Mouse (Mus musculus): Measurements from ENCODE around the gene St3gal3. TPM values are rescaled to one million over a fixed set of nuclear protein-coding genes. Genes with fewer than 3 reads are reported as not detected.

Gene St3gal3
- polyA plus RNA-seq, 1 experiment from 2014 or later: 5.9 TPM

- Histone ChIP-seq H3K27ac (no peak overlapping the region), H3K36me3 (replicated peaks) (peaks cover 6% of the 10 kb centered on the region; the same call in 1 of the 2 replicates), H3K27me3 (ENCODE audit: poor library complexity, severe bottlenecking) (no peaks in the 10 kb centered on the region), H3K9me3 (no peaks in the 10 kb centered on the region), H3K4me3 (no peak overlapping the region), H3K4me1 (peaks cover 40% of the 10 kb centered on the region)
- 82% methylated on average over 12 of the region's 12 CpGs for WGBS
- DNase-seq (ENCODE audit: extremely low spot score, low spot score): no peak
These were observed 76.5 kb downstream of the St3gal3 start for GRCm38 (mm10) chr4:118058116-118058677.

- 81% methylated on average over 2 of the region's 2 CpGs for WGBS
- H3K36me3 ChIP-seq (replicated peaks): peaks cover 6% of the 10 kb centered on the region; the same call in 1 of the 2 replicates
- DNase-seq (ENCODE audit: extremely low spot score, low spot score): no peak
These were observed 77.6 kb downstream of the St3gal3 start for GRCm38 (mm10) chr4:118057076-118057475.

GRCm38 (mm10) chr4:118054615-118055014 is 80.1 kb downstream of the St3gal3 start:
- Histone ChIP-seq H3K4me3 (no peak overlapping the region), H3K36me3 (replicated peaks) (peaks cover 6% of the 10 kb centered on the region; the same call in 1 of the 2 replicates), H3K27ac (no peak overlapping the region), H3K4me1 (peaks cover 24% of the 10 kb centered on the region), H3K27me3 (ENCODE audit: poor library complexity, severe bottlenecking) (no peaks in the 10 kb centered on the region), H3K9me3 (no peaks in the 10 kb centered on the region)
- 89% methylated on average over 8 of the region's 8 CpGs for WGBS
- no peak for DNase-seq (ENCODE audit: extremely low spot score, low spot score)

More at GRCm38 (mm10) chr4:118057076-118057475, 77.6 kb downstream of the St3gal3 start:
- peaks cover 36% of the 10 kb centered on the region for H3K4me1 ChIP-seq
- no peak overlapping the region for H3K4me3 ChIP-seq
- H3K27me3 ChIP-seq (ENCODE audit: poor library complexity, severe bottlenecking): no peaks in the 10 kb centered on the region
- H3K27ac ChIP-seq: no peak overlapping the region
- no peaks in the 10 kb centered on the region for H3K9me3 ChIP-seq

- Histone ChIP-seq H3K36me3 (replicated peaks) (peaks cover 6% of the 10 kb centered on the region; the same call in 1 of the 2 replicates), H3K4me1 (peaks cover 24% of the 10 kb centered on the region), H3K27me3 (ENCODE audit: poor library complexity, severe bottlenecking) (no peaks in the 10 kb centered on the region), H3K9me3 (no peaks in the 10 kb centered on the region), H3K27ac (no peak overlapping the region), H3K4me3 (no peak overlapping the region)
- 86% methylated on average over 6 of the region's 6 CpGs for WGBS
- DNase-seq (ENCODE audit: extremely low spot score, low spot score): no peak
These were observed 80.8 kb downstream of the St3gal3 start for GRCm38 (mm10) chr4:118053904-118054303.

- Histone ChIP-seq H3K9me3 (no peaks in the 10 kb centered on the region), H3K4me3 (no peak overlapping the region), H3K4me1 (peaks cover 11% of the 10 kb centered on the region), H3K27ac (no peak overlapping the region), H3K27me3 (ENCODE audit: poor library complexity, severe bottlenecking) (no peaks in the 10 kb centered on the region), H3K36me3 (replicated peaks) (peaks cover 6% of the 10 kb centered on the region; the same call in 1 of the 2 replicates)
- WGBS: 89% methylated on average over 12 of the region's 12 CpGs
- DNase-seq (ENCODE audit: extremely low spot score, low spot score): no peak
These were observed 85.0 kb downstream of the St3gal3 start for GRCm38 (mm10) chr4:118049606-118050302.

GRCm38 (mm10) chr4:118044510-118044909 is 90.2 kb downstream of the St3gal3 start:
- Histone ChIP-seq H3K27ac (no peak overlapping the region), H3K9me3 (no peaks in the 10 kb centered on the region), H3K4me3 (no peak overlapping the region), H3K36me3 (replicated peaks) (no peaks in the 10 kb centered on the region), H3K27me3 (ENCODE audit: poor library complexity, severe bottlenecking) (no peaks in the 10 kb centered on the region), H3K4me1 (peaks cover 17% of the 10 kb centered on the region)
- no peak for DNase-seq (ENCODE audit: extremely low spot score, low spot score)
- WGBS: 78% methylated on average over 9 of the region's 9 CpGs

GRCm38 (mm10) chr4:118043331-118044002 is 91.2 kb downstream of the St3gal3 start:
- Histone ChIP-seq H3K27ac (no peak overlapping the region), H3K9me3 (no peaks in the 10 kb centered on the region), H3K27me3 (ENCODE audit: poor library complexity, severe bottlenecking) (no peaks in the 10 kb centered on the region), H3K36me3 (replicated peaks) (no peaks in the 10 kb centered on the region), H3K4me3 (no peak overlapping the region), H3K4me1 (peaks cover 20% of the 10 kb centered on the region)
- DNase-seq (ENCODE audit: extremely low spot score, low spot score): no peak
- 89% methylated on average over 8 of the region's 8 CpGs for WGBS

- Histone ChIP-seq H3K27ac (no peak overlapping the region), H3K36me3 (replicated peaks) (no peaks in the 10 kb centered on the region), H3K4me3 (no peak overlapping the region), H3K27me3 (ENCODE audit: poor library complexity, severe bottlenecking) (no peaks in the 10 kb centered on the region), H3K9me3 (no peaks in the 10 kb centered on the region), H3K4me1 (peaks cover 24% of the 10 kb centered on the region)
- no peak for DNase-seq (ENCODE audit: extremely low spot score, low spot score)
- WGBS: 84% methylated on average over 7 of the region's 7 CpGs
These were observed 91.9 kb downstream of the St3gal3 start for GRCm38 (mm10) chr4:118042671-118043320.

- Histone ChIP-seq H3K36me3 (replicated peaks) (no peaks in the 10 kb centered on the region), H3K4me3 (no peak overlapping the region), H3K4me1 (peaks cover 34% of the 10 kb centered on the region), H3K9me3 (no peaks in the 10 kb centered on the region), H3K27ac (no peak overlapping the region), H3K27me3 (ENCODE audit: poor library complexity, severe bottlenecking) (no peaks in the 10 kb centered on the region)
- DNase-seq (ENCODE audit: extremely low spot score, low spot score): no peak
- WGBS: 83% methylated on average over 9 of the region's 9 CpGs
These were observed 93.6 kb downstream of the St3gal3 start for GRCm38 (mm10) chr4:118041145-118041544.

GRCm38 (mm10) chr4:118040650-118041049 is 94.1 kb downstream of the St3gal3 start:
- H3K27me3 ChIP-seq (ENCODE audit: poor library complexity, severe bottlenecking): no peaks in the 10 kb centered on the region
- no peak for DNase-seq (ENCODE audit: extremely low spot score, low spot score)
- WGBS: 76% methylated on average over 4 of the region's 4 CpGs
- no peaks in the 10 kb centered on the region for H3K36me3 ChIP-seq (replicated peaks)
- H3K4me1 ChIP-seq: peaks cover 34% of the 10 kb centered on the region
- no peak overlapping the region for H3K27ac ChIP-seq
- H3K4me3 ChIP-seq: no peak overlapping the region
- no peaks in the 10 kb centered on the region for H3K9me3 ChIP-seq

- no peak for DNase-seq (ENCODE audit: extremely low spot score, low spot score)
- no peak overlapping the region for H3K4me3 ChIP-seq
- H3K4me1 ChIP-seq: peaks cover 30% of the 10 kb centered on the region
- H3K27me3 ChIP-seq (ENCODE audit: poor library complexity, severe bottlenecking): no peaks in the 10 kb centered on the region
- WGBS: 91% methylated on average over 5 of the region's 5 CpGs
- 0 out of 2 replicates have a peak, but pooled peaks cover 2% of the 10 kb centered on the region for H3K36me3 ChIP-seq (replicated peaks)
- no peak overlapping the region for H3K27ac ChIP-seq
- no peaks in the 10 kb centered on the region for H3K9me3 ChIP-seq
These were observed 94.8 kb downstream of the St3gal3 start for GRCm38 (mm10) chr4:118039964-118040363.

- Histone ChIP-seq H3K27me3 (ENCODE audit: poor library complexity, severe bottlenecking) (no peaks in the 10 kb centered on the region), H3K9me3 (no peaks in the 10 kb centered on the region), H3K36me3 (replicated peaks) (0 out of 2 replicates have a peak, but pooled peaks cover 2% of the 10 kb centered on the region), H3K4me1 (peaks cover 29% of the 10 kb centered on the region), H3K27ac (no peak overlapping the region), H3K4me3 (no peak overlapping the region)
- DNase-seq (ENCODE audit: extremely low spot score, low spot score): no peak
- WGBS: 81% methylated on average over 1 of the region's 1 CpGs
These were observed 96.7 kb downstream of the St3gal3 start for GRCm38 (mm10) chr4:118038023-118038422.
